Mouse (Mus musculus) NIH3T3 (cell line): ENCODE data around the gene Fem1a.

Source experiments
- DNase-seq: peaks from one replicate; pipeline ENCODE4 v3.0.0-alpha.2; 2012; ENCODE audit warnings: low read depth

Fem1a gene

GRCm38 (mm10) chr17:56256239-56256881, at the start of gene Fem1a:
Gene Fem1a (plus strand): TSS chr17:56256810.
- peak; percentile 97 for DNase-seq

- no peak for DNase-seq
Measured at GRCm38 (mm10) chr17:56206986-56207674, 49.5 kb upstream of the Fem1a start.

- DNase-seq = no peak
Measured at GRCm38 (mm10) chr17:56207963-56208530, 48.6 kb upstream of the Fem1a start.

- no peak for DNase-seq
Measured at GRCm38 (mm10) chr17:56208821-56209220, 47.8 kb upstream of the Fem1a start.

GRCm38 (mm10) chr17:56211090-56211489, 45.5 kb upstream of the Fem1a start:
- no peak for DNase-seq

- DNase-seq = no peak
Measured at GRCm38 (mm10) chr17:56212676-56213075, 43.9 kb upstream of the Fem1a start.

GRCm38 (mm10) chr17:56214229-56214628, 42.4 kb upstream of the Fem1a start:
- no peak for DNase-seq

- no peak for DNase-seq
Measured at GRCm38 (mm10) chr17:56217670-56218069, 38.9 kb upstream of the Fem1a start.

- DNase-seq = peak; percentile 95
Measured at GRCm38 (mm10) chr17:56218377-56219191, 38.0 kb upstream of the Fem1a start, which contains the start of gene Dpp9. Gene Dpp9 (minus strand): TSS chr17:56218905.

GRCm38 (mm10) chr17:56219251-56219650, 37.4 kb upstream of the Fem1a start:
- DNase-seq = no peak

GRCm38 (mm10) chr17:56219805-56220204, 36.8 kb upstream of the Fem1a start:
- DNase-seq = peak; percentile 88

- no peak for DNase-seq
Measured at GRCm38 (mm10) chr17:56224916-56225315, 31.7 kb upstream of the Fem1a start.

GRCm38 (mm10) chr17:56226566-56226965, 30.0 kb upstream of the Fem1a start:
- peak; percentile 52 for DNase-seq

GRCm38 (mm10) chr17:56229943-56230342, 26.7 kb upstream of the Fem1a start:
- DNase-seq = no peak

- DNase-seq = no peak
Measured at GRCm38 (mm10) chr17:56233389-56233788, 23.2 kb upstream of the Fem1a start.

GRCm38 (mm10) chr17:56233818-56234469, 22.7 kb upstream of the Fem1a start:
- peak; percentile 67 for DNase-seq

GRCm38 (mm10) chr17:56241541-56242401, 14.8 kb upstream of the Fem1a start:
- peak; percentile 91 for DNase-seq

- no peak for DNase-seq
Measured at GRCm38 (mm10) chr17:56245608-56246007, 11.0 kb upstream of the Fem1a start.

GRCm38 (mm10) chr17:56251136-56251829, 5.3 kb upstream of the Fem1a start:
- peak; percentile 82 for DNase-seq

GRCm38 (mm10) chr17:56254695-56255094, 1.9 kb upstream of the Fem1a start:
- no peak for DNase-seq
